Mouse (Mus musculus) kidney, adult 2 months (tissue): ENCODE measurements around the gene Ulbp1.

Source experiments
- CTCF ChIP-seq: fragments of 200-500 bp; conservative IDR thresholded peaks from 2 replicates; pipeline ENCODE4 v1.5.1; 2011; ENCODE audit warnings: low read depth, mild to moderate bottlenecking, control low read depth, low read length, moderate library complexity, mixed read lengths; ENCODE audit not compliant: insufficient read depth, insufficient read length
- POLR2A ChIP-seq: fragments of 200-500 bp; IDR thresholded peaks from one replicate; pipeline ENCODE4 v1.6.1; 2011; ENCODE audit warnings: low read depth, low read length, control low read depth

DNA sequence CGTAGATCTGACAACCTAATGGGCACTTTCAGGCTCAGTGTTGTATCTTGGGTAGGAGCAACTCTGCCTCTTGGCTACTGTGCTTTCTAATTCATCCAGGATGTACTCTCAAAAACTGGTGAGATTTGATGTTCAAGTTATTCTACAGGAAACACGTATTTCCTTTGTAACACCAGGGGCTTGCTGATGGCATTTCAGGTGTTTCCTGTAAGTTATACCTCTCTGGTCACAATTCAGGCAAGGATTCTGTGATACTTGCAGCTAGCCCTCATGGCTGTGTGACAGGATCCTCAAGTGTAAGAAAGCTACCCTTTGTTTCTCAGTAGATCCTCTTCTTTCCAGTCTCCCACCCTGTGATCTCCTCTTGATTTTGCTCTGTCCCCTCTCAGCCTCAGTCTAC lies 34.5 kb downstream of the Ulbp1 start:
- no peak for TF ChIP-seq CTCF
- no peak for TF ChIP-seq POLR2A
